Mouse (Mus musculus) MEL (cell line): ENCODE data around the gene Alpk1. TPM values are rescaled to one million over a fixed set of nuclear protein-coding genes. Genes with fewer than 3 reads are reported as not detected.

ENCODE experiments used
- DNase-seq: peaks from one replicate; pipeline ENCODE4 v3.0.0; 2011; ENCODE audit warnings: low read depth, low spot score
- H3K27ac ChIP-seq: 2 replicates; pipeline ENCODE4 v1.5.1; 2012; ENCODE audit warnings: low read depth, mild to moderate bottlenecking, control low read depth, low read length, moderate library complexity; ENCODE audit not compliant: control insufficient read depth
- H3K27me3 ChIP-seq, 2 experiments: fragments of 150-350 bp in 1 of 2; sonication (generic) in 1 of 2; 2 replicates each; pipeline ENCODE4 v1.6.1; 2012; ENCODE audit warnings: low read length in 2 of 2, mild to moderate bottlenecking in 2 of 2, improper control_type of control experiment in 1 of 2, moderate library complexity in 1 of 2; ENCODE audit not compliant: insufficient read depth in 2 of 2, control insufficient read depth in 1 of 2
- H3K36me3 ChIP-seq, 2 experiments: 2 replicates each; pipeline ENCODE4 v1.6.1; 2012 to 2014; ENCODE audit warnings: low read length in 2 of 2, improper control_type of control experiment in 1 of 2, inconsistent platforms in 1 of 2, mild to moderate bottlenecking in 1 of 2; ENCODE audit not compliant: insufficient read depth in 2 of 2, control insufficient read depth in 1 of 2
- H3K4me1 ChIP-seq, 2 experiments: fragments of 150-350 bp in 1 of 2; sonication (generic) in 1 of 2; 2 replicates each; pipeline ENCODE4 v1.6.1; 2012; ENCODE audit warnings: low read length in 2 of 2, improper control_type of control experiment in 1 of 2, mild to moderate bottlenecking in 1 of 2; ENCODE audit not compliant: insufficient read depth in 2 of 2, control insufficient read depth in 1 of 2
- H3K4me3 ChIP-seq, 2 experiments: fragments of 150-350 bp in 1 of 2; sonication (generic) in 1 of 2; 2 replicates each; pipeline ENCODE4 v1.5.1; 2012; ENCODE audit warnings: low read depth in 2 of 2, low read length in 2 of 2, mild to moderate bottlenecking in 2 of 2, moderate library complexity in 2 of 2, control low read depth in 1 of 2, improper control_type of control experiment in 1 of 2; ENCODE audit not compliant: control insufficient read depth in 1 of 2, insufficient read depth in 1 of 2
- H3K79me2 ChIP-seq: 2 replicates; pipeline ENCODE4 v1.6.1; 2012; ENCODE audit warnings: mild to moderate bottlenecking, low read length, moderate library complexity; ENCODE audit not compliant: control insufficient read depth, poor library complexity, insufficient read depth
- H3K9ac ChIP-seq: 2 replicates; pipeline ENCODE4 v1.6.1; 2012; ENCODE audit warnings: low read depth, mild to moderate bottlenecking, control low read depth, low read length, moderate library complexity; ENCODE audit not compliant: control insufficient read depth, poor library complexity, severe bottlenecking
- H3K9me3 ChIP-seq: fragments of 150-350 bp; sonication (generic); replicated peaks from 2 replicates; pipeline ENCODE4 v1.6.1; 2012; ENCODE audit warnings: mild to moderate bottlenecking, low read length, improper control_type of control experiment, moderate library complexity; ENCODE audit not compliant: insufficient read depth
- CHD2 ChIP-seq: IDR thresholded peaks from 2 replicates; pipeline ENCODE4 v1.6.1; 2011; ENCODE audit warnings: low read length, improper control_type of control experiment
- E2F4 ChIP-seq: IDR thresholded peaks from 2 replicates; pipeline ENCODE4 v1.6.1; 2011; ENCODE audit warnings: low read depth, low read length, improper control_type of control experiment, borderline replicate concordance
- ELF1 ChIP-seq: IDR thresholded peaks from 2 replicates; pipeline ENCODE4 v1.6.1; 2014; ENCODE audit warnings: low read depth, mild to moderate bottlenecking, inconsistent platforms, low read length, improper control_type of control experiment, moderate library complexity
- EP300 ChIP-seq, 2 experiments: IDR thresholded peaks; 2 replicates each; pipeline ENCODE4 v1.6.1; 2011; ENCODE audit warnings: improper control_type of control experiment in 2 of 2, low read length in 2 of 2, low read depth in 1 of 2, mild to moderate bottlenecking in 1 of 2
- GABPA ChIP-seq: IDR thresholded peaks from 2 replicates; pipeline ENCODE4 v1.6.1; 2012; ENCODE audit warnings: low read depth, mild to moderate bottlenecking, inconsistent platforms, low read length, improper control_type of control experiment, moderate library complexity
- GATA1 ChIP-seq: IDR thresholded peaks from 2 replicates; pipeline ENCODE4 v1.6.1; 2011; ENCODE audit warnings: low read depth, low read length, improper control_type of control experiment
- JUND ChIP-seq: IDR thresholded peaks from 2 replicates; pipeline ENCODE4 v1.6.1; 2011; ENCODE audit warnings: low read depth, mild to moderate bottlenecking, improper control_type of control experiment, low read length
- KAT2A ChIP-seq: conservative IDR thresholded peaks from 2 replicates; pipeline ENCODE4 v1.6.1; 2012; ENCODE audit warnings: low read depth, low read length, improper control_type of control experiment, inconsistent platforms
- MAFK ChIP-seq: IDR thresholded peaks from 2 replicates; pipeline ENCODE4 v1.6.1; 2011; ENCODE audit warnings: low read depth, mild to moderate bottlenecking, low read length, improper control_type of control experiment, borderline replicate concordance
- NELFE ChIP-seq: IDR thresholded peaks from 2 replicates; pipeline ENCODE4 v1.6.1; 2011; ENCODE audit warnings: low read depth, low read length, improper control_type of control experiment
- POLR2A ChIP-seq, 2 experiments: IDR thresholded peaks; 2 replicates each; pipeline ENCODE4 v1.6.1; 2011 to 2012; ENCODE audit warnings: low read length in 2 of 2, mild to moderate bottlenecking in 2 of 2, control low read depth in 1 of 2, improper control_type of control experiment in 1 of 2, low read depth in 1 of 2, moderate library complexity in 1 of 2; ENCODE audit not compliant: control insufficient read depth in 1 of 2, insufficient read depth in 1 of 2, poor library complexity in 1 of 2
- UBTF ChIP-seq: IDR thresholded peaks from 2 replicates; pipeline ENCODE4 v1.6.1; 2012; ENCODE audit warnings: low read depth, mild to moderate bottlenecking, inconsistent platforms, low read length, improper control_type of control experiment, moderate library complexity, borderline replicate concordance; ENCODE audit not compliant: insufficient read depth
- ZC3H11A ChIP-seq: IDR thresholded peaks from 2 replicates; pipeline ENCODE4 v1.6.1; 2012; ENCODE audit warnings: low read depth, mild to moderate bottlenecking, inconsistent platforms, low read length, improper control_type of control experiment
- ZMIZ1 ChIP-seq: IDR thresholded peaks from 2 replicates; pipeline ENCODE4 v1.6.1; 2012; ENCODE audit warnings: low read depth, mild to moderate bottlenecking, inconsistent platforms, low read length, improper control_type of control experiment, moderate library complexity
- polyA plus RNA-seq, 2 experiments: library from polyadenylated mRNA; stranded (reverse) in 1 of 2; unstranded in 1 of 2; fragments of >175 nt in 1 of 2; fragments of >200 nt in 1 of 2; gene quantifications; 2 replicates each; pipeline versions ENCODE4 v1.2.1 to v1.2.4; 2012; ENCODE audit warnings: low replicate concordance in 2 of 2, low read depth in 1 of 2; ENCODE audit not compliant: insufficient read length in 2 of 2, insufficient read depth in 1 of 2, missing spikeins in 1 of 2
- total RNA-seq: library from RNA; depleted of rRNA; stranded (reverse); fragments of 300-350 nt; gene quantifications from 2 replicates; pipeline ENCODE4 v1.2.3, GENCODE M21; 2012

Alpk1 gene
- total and polyA plus RNA-seq, 3 experiments = 1.8 to 2.4 TPM; not detected in 1

GRCm38 (mm10) chr3:127679703-127680102 is 100.6 kb downstream of the Alpk1 start:
- H3K9me3 ChIP-seq = no peaks in the 10 kb centered on the region
- H3K79me2 ChIP-seq = no peaks in the 10 kb centered on the region
- H3K9ac ChIP-seq = no peak overlapping the region
- TF ChIP-seq UBTF = no peak
- no peak for TF ChIP-seq GATA1
- TF ChIP-seq MAFK = peak; percentile 91
- no peaks in the 10 kb centered on the region for H3K27me3 ChIP-seq
- DNase-seq = no peak
- H3K4me3 ChIP-seq = no peak overlapping the region
- no peaks in the 10 kb centered on the region for H3K36me3 ChIP-seq
- no peak overlapping the region for H3K27ac ChIP-seq
- no peaks in the 10 kb centered on the region for H3K4me1 ChIP-seq

GRCm38 (mm10) chr3:127661646-127662531 is 118.4 kb downstream of the Alpk1 start:
- no peaks in the 10 kb centered on the region for H3K27me3 ChIP-seq
- no peaks in the 10 kb centered on the region for H3K36me3 ChIP-seq
- no peak overlapping the region for H3K27ac ChIP-seq
- H3K9ac ChIP-seq = no peak overlapping the region
- TF ChIP-seq GATA1 = no peak
- no peak for TF ChIP-seq E2F4
- no peak for TF ChIP-seq POLR2A (IDR thresholded peaks at IDR 0.05; ENCODE audit: control insufficient read depth in 1 of 2, insufficient read depth in 1 of 2, low read depth in 1 of 2, low read length in 2 of 2, poor library complexity in 1 of 2)
- no peak for TF ChIP-seq EP300 (IDR thresholded peaks at IDR 0.05; ENCODE audit: low read depth in 1 of 2, low read length in 2 of 2)
- no peak for TF ChIP-seq GABPA
- no peak for TF ChIP-seq NELFE
- TF ChIP-seq CHD2 = no peak
- TF ChIP-seq KAT2A = no peak
- no peak for TF ChIP-seq ELF1
- no peak for TF ChIP-seq ZMIZ1
- TF ChIP-seq JUND = no peak
- TF ChIP-seq ZC3H11A = no peak
- TF ChIP-seq, all 39 proteins: peak for 0
- Histone ChIP-seq H3K4me1 (no peaks in the 10 kb centered on the region), H3K4me3 (no peak overlapping the region), H3K79me2 (no peaks in the 10 kb centered on the region), H3K9me3 (no peaks in the 10 kb centered on the region)
- DNase-seq = no peak
